Mouse (Mus musculus) cerebellum, adult 18-20 months (tissue): Measurements from ENCODE around the gene Tmem50b.

ENCODE experiments used
- DNase-seq, 2 experiments: peaks; one replicate each; pipeline ENCODE4 v3.0.0; 2021

The Tmem50b gene

DNA sequence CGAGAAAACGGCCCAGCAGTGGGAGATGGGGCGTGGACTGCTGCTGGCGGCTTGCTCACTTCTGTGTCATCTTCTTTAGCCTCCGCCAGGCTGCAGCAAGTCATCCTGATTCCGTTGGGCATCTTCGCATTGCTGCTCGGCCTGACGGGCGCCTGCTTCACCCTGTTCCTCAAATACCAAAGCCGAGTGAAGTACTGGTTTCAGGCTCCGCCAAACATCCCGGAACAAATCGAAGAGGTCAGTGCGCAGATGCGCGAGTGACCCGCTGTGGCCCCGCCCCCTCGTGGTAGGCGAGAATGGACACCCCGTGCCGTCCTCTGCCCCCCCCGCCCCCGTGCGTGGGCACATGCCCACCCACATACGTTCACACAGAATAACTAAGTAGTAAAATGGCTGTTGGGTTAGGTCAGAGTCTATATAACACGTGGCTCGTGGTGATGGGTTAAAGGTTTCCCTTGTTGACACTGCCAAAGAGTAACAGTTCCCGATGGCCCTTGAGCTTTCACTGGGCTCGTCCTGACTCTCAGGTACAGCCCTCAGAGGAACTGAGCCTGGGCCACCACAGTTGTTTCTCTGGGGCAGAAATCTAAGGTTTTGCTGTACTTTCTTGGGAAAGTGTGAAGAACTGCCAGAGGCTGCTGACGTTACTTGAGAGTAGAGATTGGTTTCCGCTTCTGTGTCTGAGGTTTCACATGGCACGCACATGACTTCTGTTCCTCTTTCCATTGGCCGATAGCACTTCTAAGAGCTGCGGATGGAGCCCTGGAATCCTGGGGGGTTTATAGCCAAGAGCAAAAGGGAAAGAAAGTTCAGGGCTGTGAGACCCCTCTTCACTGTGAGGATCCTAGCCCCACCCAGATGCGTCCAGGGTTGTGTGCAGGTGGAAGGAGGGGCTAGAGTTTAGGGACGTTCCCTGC, 35.8 kb downstream of the Tmem50b start:
- no peak for DNase-seq

DNA sequence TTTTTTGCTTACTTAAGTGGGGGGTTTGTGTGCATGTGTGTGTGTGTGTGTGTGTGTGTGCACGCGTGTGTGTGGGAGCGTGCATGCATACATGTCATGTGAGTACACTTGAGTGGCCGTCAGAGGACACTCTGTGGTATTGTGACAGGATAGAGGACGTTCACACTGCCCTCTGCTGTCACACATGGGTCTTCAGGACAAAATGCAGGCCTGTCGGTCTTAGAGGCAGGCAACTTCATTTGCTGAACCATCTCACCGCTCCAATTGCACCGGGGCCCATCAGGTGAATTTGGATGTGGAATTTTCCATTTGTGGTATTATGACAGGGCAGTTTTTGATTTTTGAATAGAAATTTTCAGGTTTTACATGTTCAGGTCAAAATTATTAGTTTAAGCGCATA, 36.5 kb downstream of the Tmem50b start:
- DNase-seq = peak; percentile 49 to 53

- no peak for DNase-seq
Measured at GRCm38 (mm10) chr16:91557693-91558092, 39.9 kb downstream of the Tmem50b start.

DNA sequence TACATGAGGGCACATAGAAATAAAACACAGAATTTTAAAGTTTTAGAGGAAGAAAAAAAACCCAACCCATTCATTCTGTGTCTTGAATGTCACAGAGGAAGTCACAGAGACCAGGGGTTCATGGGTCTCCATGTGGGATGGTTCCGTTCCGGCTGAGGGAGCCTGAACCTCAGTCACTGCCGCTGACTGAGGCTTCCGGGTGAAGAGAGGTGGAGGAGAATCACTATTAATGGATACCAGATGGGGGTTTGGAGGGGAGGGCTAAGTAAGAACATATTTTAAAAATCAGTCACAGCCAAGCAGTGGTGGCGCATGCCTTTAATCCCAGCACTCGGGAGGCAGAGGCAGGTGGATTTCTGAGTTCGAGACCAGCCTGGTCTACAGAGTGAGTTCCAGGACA, 40.4 kb downstream of the Tmem50b start:
- DNase-seq = no peak

GRCm38 (mm10) chr16:91556659-91557058, 40.9 kb downstream of the Tmem50b start:
- DNase-seq = no peak

DNA sequence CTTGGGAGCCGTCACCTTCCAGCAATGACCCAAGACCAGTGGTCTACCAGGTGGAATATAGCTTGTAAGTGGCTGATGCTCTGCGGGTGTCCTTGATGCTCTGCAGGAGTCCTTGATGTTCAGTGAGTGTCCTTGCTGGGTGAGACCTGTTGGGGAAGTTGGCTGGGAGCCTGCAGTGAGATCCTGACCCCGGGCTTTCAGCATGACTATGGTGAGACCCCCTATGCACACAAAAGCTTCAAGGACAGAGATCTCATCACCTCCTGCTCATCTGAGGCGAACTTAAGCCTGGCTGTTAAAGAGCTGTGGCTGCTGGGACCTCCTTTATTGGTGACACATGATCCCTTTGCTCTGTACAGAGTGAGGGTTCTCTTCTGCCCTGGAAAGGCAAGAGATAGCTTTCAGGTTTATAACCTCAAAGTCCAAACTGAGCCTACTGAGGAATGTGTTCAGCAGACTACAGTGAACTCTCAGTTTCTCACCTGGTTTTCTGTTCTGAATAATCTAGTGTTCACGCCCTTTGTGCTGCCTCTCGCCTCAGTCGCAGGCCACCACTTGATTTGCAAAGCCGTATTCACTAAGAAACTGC, 42.5 kb downstream of the Tmem50b start:
- DNase-seq = no peak

DNA sequence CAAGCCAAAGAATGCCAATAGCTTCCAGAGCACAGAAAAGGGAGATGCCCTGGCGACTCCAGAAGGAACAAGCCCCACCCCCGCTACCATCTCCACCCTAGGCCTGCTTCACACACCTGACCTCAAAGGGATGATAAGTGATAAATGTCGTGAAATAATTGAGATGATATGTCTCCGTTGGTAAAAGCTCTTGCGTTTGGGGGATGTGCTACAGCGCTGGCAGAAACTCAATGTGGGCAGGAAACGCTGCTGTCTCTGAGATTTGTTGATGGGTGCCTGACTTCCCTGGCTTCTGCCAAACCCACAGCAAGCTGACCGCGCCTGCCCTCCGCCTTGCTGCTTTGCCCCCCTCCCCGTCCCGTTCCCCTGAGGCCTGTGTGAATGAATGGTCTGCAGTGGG, 44.0 kb downstream of the Tmem50b start:
- no peak for DNase-seq

DNA sequence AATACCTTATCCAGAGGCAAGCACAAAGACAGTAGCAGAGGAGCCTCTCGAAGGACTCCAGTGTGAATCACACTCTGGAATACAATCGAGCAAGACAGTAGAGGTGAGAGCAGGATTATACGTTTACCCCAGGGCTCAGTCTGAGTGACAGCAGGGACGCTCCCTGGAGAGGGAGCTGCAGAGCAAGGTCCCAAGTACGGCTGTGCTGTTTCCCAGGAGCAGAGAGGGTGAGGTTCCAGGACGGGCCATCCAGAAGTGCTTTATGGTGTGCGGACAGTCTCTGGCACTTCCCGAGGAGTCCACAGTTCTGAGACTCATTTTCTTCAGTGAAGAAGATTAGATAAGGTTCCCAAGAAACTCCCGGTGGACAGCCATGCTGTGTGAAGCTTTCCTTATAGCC, 45.5 kb downstream of the Tmem50b start:
- no peak for DNase-seq

DNA sequence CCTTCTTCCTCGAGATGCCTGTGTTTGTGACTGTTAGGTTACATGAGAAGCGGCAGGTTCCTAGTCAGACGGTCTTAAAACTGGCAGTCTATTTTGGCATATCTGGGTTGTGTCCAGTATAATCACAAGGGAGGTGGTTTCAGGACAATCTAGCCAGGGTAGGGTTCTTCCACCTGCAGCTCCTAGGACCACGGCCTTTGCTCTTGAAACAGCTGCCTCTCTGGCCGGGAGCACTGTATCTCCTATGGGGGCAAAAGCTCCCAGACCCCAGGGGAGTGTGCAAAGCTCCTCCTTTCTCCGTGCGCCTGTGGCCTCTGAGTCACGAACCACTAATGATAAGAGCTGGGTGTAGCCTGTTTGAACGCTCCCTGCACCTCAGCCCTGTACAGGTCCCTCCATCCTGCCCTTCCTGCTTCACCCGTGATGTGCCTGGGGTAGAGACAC, 46.5 kb downstream of the Tmem50b start:
- DNase-seq = no peak

DNA sequence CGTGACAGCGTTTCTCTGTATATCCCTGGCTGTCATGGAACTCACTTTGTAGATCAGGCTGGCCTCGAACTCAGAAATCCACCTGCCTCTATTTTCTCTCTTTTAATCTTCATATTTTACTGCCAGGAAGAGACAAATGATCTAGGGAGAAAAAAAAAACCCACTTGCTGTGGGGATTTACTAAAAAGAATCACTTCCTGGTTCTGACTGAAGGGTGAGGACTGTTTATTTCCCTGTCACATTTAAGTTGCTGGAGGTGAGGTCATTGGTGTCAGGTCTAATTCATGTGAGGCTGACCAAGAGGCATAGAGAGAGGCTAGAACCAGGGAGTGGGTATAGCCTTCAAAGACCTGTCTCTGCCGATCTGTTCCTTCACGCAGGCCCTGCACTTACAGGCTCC, 48.0 kb downstream of the Tmem50b start:
- DNase-seq = no peak

DNA sequence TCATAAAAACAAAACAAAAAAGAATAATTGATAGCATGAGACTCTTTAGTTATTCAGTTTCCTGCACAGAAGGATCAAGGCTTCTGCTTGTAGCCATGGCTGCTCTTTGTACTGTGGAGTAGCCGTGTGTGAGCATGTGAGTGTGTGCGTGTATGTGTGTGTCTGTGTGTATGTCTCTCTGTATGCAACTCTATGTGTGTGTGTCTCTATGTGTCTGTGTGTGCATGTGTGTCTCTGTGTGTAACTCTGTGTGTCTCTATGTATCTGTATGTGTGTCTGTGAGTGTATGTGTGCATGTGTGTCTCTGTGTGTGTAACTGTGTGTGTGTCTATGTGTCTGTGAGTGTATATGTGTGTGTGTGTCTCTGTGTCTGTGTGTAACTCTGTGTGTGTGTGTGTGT, 48.6 kb downstream of the Tmem50b start:
- DNase-seq = no peak

DNA sequence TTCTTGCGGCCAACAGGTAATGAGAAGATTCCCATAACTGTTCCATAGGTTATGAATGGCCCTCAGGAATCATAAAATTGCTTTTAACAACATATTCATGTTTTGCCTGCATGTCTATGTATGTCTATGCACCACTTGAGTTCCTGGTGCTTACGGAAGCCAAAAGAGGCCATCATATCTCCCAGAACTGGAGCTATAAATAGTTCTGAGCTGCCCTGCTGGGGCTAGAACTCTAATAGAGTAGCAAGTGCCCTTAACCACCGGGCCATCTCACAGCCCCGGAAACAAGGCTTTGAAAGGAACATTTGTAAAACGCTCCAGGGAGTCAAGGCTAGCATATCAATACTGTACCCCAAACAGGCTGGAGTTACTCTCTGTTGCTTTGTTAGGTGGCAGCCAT, 49.0 kb downstream of the Tmem50b start:
- DNase-seq = no peak

GRCm38 (mm10) chr16:91547974-91548373, 49.6 kb downstream of the Tmem50b start:
- no peak for DNase-seq

GRCm38 (mm10) chr16:91546836-91547741, 50.5 kb downstream of the Tmem50b start, which contains the start of gene Ifngr2:
Ifngr2 (plus strand) TSS chr16:91547072.
- peak; percentile 52 to 77 for DNase-seq

GRCm38 (mm10) chr16:91546391-91546835, 51.2 kb downstream of the Tmem50b start:
- peak; percentile 16 to 24 for DNase-seq

- no peak for DNase-seq
Measured at GRCm38 (mm10) chr16:91545597-91546281, 51.9 kb downstream of the Tmem50b start.

DNA sequence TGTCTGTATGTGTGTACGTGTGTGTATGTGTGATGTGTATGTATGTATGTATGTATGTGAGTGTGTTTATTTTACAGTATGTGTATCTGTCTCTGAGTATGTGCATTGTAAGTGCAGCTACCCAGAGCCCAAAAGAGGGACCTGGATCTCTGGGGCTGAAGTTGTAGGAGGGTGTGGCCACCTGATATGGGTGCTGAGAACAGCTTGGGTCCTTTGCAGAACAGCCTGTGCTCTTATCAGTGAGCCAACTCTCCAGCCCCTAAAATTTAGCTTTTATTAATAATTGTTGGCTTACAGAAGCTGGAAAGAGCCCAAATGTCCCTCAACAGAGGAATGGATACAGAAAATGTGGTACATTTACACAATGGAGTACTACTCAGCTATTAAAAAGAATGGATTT, 54.0 kb downstream of the Tmem50b start:
- no peak for DNase-seq

DNA sequence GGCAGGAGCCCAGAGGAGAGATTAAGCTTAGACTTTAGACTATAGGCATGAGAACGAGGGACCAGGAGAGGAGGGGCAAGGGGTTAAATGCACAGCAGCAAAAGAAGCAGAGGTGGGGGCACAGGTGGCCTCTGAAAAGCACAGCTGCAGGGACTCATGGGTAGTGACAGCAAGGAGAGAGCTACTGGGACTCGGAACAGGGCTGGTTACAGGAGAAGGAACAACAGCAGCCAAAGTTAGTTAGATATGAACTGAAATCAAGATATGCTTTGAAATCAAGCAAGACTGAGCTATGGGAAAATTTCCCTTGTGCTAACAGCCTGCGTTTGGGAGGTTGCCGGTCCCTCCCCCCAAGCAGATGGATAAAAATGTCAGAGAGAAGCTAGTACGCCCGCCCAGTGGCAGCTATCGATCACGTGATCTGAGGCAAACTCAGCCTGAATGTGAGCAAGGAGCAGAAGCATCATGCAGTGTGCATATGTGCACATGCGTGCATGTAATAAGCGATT, 56.0 kb downstream of the Tmem50b start:
- no peak for DNase-seq

- DNase-seq = no peak
Measured at GRCm38 (mm10) chr16:91538513-91538912, 59.1 kb downstream of the Tmem50b start.

- DNase-seq = no peak
Measured at GRCm38 (mm10) chr16:91538051-91538450, 59.5 kb downstream of the Tmem50b start.

- DNase-seq = no peak
Measured at GRCm38 (mm10) chr16:91537065-91537464, 60.5 kb downstream of the Tmem50b start.

DNA sequence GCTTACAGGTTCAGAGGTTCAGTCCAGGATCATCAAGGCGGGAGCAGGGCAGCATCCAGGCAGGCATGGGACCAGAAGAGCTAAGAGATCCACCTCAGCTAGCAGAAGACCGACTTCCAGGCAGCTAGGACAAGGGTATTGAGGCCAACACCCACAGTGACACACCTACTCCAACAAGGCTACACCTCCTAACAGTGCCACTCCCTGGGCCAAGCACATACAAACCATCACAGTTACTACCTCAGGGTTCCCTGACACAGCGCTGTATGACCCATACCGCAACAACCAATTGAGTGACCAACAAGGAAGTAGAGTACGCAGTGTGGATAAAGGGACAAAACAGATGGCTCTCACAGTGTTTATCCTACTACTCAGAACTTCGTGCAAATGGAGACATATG, 61.2 kb downstream of the Tmem50b start:
- no peak for DNase-seq
